Mouse (Mus musculus): ENCODE results near the gene Rfx1.

The Rfx1 gene

GRCm38 (mm10) chr8:84063861-84064610 lies 2.6 kb upstream of the Rfx1 start:
- DNase-seq = no peak

DNA sequence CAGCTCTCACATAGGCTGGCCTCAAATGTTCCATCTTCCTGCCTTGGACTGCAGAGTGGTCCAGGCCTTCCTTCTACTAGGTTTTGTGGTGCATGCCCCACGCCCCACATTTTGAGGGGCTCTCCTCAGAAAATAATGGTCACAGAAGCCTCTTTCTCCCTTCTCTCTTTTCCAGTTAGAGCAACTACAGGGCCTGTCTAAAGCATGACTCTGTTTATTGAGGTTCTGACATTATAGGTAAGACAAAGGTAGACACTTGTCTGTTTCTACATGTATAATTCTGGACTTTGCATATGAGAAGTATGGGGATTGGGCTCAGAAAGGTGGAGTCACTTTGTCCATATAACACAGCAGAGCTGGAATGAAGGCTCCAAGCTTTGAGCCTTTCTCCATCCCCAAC lies 1.6 kb upstream of the Rfx1 start, which contains the start of gene Gm10643:
Gene Gm10643, minus strand, starts transcription at position 101 of the 400 bp plus-strand sequence.
- DNase-seq = no peak

GRCm38 (mm10) chr8:84065457-84066072 lies 1.1 kb upstream of the Rfx1 start:
- DNase-seq = no peak

DNA sequence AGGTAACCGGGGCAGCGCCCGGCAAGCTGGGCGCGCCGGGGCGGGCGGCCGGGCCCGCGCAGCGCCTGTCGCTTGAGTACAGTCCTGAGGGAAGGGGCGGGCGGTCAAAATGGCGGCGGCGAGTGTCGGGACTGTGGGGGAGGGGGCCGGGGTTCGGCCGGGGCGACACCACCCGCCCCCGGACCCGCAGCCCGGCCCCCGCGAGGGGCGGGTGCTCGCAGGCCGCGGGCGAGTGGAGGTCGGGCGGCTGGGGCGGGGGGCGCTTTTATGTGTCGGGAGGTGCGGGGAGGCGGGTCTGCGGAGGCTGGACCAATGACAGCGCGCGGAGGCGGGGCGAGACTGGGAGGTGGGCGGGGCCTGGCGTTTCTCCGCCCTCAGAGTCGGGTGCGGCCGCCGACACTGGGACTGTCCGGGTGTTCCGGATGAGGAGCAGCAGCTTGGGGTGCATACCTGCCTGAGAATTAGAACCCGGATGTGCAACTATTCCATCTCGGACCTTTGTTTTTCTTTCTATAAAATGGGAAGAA lies 476 bp downstream of the Rfx1 start:
- peak; percentile 98 for DNase-seq

GRCm38 (mm10) chr8:84067911-84068310 lies 1.3 kb downstream of the Rfx1 start:
- no peak for DNase-seq

DNA sequence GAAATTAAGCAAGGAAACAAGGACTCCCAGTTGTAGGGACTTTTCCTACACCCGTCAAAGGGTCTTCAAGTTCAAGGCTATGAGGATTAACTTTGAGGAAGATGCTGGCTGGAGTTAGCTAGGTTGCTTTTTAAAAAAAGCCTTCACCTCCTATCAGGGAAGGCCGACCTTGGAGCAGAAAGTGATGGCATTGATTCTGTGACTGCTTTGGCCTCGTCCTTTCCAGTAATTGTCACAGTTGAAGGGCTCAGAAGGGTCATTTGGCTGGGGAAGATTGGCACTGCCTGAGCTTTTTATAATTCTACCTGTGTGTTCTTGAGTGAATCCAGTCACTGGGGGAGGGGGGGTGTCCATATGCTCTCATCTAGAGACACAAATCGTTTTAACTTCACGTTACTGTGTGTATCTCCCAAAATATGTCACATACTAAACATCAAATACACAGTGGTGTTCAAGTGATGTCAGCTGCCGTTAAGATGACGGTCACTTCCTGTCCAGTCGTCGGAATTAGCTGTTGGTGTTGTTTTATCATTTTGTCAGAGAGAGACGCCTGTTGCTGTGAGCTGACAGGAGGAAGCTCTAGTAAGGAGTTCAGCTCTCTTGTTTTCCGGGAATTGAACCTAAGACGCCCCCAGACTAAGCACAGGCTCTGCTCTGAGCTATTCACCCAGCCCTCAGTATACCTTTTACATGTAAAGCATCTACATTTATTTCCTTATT lies 1.8 kb downstream of the Rfx1 start:
- no peak for DNase-seq

DNA sequence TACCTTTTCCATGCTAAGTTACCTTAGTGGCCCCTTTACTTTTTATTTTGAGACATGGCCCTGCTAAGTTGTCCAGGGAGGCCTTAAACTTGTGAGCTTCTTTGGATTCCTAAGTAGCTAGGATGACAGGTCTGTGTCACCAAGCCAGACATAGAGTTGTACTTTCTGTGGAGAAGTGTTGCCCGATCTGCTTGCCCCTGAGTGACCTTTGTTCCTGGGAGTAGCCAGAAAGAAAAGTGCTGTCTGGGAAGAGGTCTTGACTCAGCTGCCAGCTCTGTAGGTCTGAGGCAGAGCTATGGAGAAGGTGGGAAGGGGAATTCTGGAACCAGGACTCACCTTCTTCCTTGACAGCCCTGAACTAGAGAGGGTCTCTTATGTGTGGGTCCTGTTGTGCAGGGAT lies 2.5 kb downstream of the Rfx1 start:
- DNase-seq = no peak

- peak in 1 of 2 experiments; percentile 35 for DNase-seq
These were observed 3.1 kb downstream of the Rfx1 start for GRCm38 (mm10) chr8:84069750-84070149.

DNA sequence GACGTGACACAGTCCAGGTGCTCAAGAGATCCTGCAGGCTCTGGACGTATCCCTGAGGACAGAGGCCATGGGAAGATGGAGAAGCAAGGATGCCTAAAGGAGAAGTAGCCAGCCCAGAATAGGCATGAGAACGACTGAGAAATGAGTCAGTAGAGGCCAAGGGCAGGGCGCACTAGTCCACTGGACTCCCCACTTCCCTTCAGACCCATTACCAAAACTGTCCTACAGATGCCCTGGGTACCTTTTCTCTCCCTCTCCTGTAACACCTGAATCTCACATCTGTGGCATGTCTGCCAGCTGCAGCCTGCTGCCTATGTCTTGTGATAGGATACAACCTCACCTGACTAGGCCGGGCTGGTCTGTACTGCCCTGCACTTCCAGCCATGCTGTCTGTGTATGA lies 3.6 kb downstream of the Rfx1 start:
- DNase-seq = no peak

DNA sequence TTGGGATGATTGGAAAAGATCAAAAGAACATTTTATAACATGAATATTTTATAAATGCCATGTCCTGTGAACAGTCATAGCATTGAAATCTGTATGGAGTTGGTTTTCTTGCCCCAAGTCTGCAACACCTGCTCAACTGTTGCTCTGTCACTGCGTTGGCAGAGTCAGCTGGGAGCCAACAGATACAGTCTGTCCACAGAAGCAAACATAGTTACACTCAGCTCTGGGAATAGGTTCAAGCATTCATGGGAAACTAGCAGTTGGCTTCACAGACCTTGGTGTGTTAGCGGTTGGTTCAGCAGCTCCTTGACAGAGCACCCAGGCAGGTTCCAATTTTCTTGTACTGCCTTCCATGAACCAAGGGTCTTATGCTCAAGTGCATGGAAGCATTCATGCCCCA lies 4.0 kb downstream of the Rfx1 start:
- DNase-seq = no peak

DNA sequence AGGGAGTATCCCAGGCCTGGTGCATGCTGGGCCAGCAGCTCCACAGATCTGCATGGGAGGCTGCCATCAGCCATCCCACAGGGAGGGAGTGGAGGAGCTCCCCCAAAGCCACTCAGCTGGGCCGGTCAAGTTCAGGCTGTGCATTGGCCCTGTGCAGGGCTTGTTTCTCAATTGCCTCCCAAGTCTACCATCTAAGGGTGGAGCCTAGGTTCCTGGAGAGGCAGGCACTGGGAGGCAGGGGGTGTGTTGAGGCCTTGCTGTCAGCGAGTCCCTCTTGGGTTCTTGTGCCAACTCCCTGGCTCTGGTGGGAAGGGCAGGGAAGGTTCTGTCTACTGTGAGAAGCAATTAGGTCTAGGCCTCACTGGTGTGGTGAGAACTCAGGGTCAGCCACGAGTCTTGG lies 5.3 kb downstream of the Rfx1 start:
- peak; percentile 43 to 64 for DNase-seq

DNA sequence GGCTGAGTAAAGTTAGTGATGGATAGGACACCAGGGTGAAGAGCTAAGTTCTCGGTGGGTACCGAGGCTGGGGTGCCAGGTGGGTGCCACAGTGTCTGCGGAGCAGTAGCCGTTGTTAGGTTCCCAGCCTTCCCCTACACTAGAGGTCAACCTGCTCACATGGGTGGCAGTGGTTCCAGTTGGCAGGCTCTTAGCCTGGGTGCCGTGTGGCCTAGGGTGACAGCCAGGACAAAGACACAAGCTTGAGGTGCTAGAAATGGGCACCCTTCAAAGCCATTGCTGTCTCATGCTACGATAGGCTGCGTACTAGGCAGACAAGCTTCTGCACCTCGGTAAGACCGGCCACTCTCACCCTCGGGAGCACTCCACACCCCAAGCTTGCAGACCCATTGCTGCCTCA lies 5.7 kb downstream of the Rfx1 start:
- no peak for DNase-seq

DNA sequence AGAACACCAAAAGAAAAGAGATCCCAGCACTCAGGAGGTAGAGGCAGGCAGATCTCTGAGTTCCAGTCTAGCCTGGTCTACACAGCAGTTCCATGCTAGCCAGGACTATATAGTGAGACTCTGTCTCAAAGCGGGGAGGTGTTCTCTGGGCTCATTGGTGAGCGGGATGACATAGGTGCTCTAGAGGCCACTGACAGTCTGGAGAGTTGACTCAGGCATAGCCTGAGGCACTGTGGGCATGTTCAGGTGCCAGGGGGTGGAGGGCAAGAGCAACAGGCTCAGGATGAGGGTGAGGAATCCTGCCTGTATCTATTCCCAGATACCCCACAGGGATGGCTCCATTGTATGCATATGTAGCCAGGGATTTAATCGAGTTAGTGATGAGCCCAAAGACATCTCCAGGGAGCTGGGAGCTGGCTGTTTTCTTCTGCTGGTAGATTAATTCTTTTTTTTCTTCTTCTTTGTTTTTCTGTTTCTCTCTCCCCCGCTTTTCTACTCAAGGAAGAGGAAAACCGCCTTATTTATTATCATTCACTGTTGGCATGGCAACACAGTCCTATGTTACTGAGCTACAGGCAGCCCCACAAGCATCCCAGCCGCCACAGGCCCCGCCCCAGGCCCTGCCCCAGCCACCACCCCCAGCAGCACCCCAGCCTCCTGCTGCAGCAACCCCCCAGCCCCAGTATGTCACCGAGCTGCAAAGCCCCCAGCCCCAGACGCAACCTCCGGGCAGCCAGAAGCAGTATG lies 6.8 kb downstream of the Rfx1 start:
- no peak for DNase-seq

- DNase-seq = no peak
These were observed 9.8 kb downstream of the Rfx1 start for GRCm38 (mm10) chr8:84076412-84076811.

GRCm38 (mm10) chr8:84076849-84077248 lies 10.2 kb downstream of the Rfx1 start:
- DNase-seq = no peak

DNA sequence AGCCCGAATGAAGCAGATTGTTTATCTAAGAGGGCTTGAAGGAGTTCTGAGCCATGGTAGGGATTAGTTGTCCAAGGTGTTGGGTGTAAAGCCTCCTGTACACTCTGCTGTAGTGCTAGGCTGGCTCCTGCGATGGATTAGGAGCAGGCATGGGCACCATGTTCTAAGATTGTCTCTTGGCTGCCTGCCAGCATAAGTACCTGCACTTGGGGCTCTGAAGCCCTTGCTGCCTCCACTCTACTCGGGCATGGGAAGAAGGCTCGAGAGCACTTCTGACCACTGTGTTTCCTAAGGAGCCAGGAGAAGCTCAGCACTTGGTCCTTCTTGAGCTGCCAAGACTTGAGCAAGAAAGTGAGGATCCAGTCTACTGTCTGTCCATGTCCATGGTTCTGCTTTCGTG lies 12.6 kb downstream of the Rfx1 start:
- no peak for DNase-seq

DNA sequence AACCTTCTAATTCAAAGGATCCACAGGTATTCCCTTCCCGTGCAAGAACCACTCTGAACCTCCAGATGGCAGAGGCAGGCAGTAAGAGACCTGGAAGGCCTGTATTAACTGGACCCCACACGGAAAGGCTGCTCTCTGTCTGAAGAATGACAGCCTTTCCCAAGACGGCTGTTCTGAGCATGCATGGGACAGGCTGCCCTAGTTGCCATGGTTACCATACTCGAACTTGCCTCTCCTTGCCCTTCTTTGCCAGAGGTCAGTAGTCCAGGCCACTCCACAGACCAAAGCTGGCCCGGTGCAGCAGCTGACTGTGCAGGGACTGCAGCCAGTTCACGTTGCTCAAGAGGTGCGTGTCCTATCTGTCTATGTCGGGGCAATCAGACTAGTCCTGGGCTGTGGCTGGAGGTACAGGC lies 17.2 kb downstream of the Rfx1 start:
- peak; percentile 41 to 65 for DNase-seq

DNA sequence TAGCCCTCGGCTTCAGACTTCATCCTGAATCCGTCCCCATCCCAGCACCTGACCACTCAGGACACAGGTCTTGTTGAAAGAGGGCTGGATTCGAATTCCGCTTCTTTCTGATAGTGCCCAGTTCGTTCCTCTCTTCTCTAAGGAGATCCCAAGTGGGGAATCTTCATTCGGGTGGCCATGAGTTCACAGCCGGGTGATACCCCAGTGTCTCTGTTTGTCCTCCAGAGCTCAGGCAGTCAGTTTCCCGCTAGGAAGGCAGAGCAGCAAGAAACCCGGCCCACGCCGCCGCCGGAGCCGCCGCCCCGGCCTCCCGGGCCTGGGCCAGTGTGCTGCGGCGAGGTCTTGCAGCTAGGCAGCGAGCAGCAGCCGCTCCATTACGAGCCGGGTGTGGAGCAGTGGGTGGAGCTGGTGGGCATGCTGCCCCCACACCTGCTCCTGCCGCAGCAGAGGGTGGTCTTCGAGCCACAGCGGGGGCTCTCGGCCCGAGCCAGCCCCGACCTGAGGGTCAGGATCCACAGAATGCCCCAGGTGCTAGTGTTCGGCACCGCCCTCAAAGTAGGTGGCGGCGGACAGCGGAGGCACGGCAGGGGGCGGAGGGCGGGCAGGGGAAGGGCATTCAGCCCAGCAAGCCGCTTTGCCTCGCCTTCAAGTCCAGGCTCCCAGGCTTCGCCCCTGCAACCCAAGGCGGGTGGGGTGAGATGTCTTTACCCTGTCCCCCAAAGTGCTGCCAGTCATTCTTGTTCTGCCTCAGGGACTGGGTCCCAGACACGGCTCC lies 17.9 kb downstream of the Rfx1 start:
- DNase-seq = peak in 1 of 2 experiments; percentile 44

GRCm38 (mm10) chr8:84087156-84087555 lies 20.5 kb downstream of the Rfx1 start:
- DNase-seq = peak in 1 of 2 experiments; percentile 33

DNA sequence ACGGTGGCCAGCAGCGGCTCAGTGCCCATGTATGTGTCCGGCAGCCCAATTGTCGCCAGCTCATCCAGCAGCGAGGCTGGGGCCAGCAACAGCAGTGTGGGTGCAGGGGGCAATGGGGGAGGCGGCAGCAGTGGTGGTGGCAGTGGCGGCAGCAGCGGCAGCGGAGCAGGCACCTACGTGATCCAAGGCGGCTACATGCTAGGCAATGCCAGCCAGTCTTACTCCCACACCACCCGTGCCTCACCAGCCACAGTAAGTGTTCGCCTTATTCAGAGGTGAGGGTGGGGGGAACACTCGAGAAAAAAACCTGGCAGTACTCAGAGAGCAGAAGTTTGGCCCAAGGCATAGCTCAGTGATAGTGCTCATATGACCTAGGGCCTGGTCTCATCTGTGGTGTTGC lies 21.2 kb downstream of the Rfx1 start:
- no peak for DNase-seq

DNA sequence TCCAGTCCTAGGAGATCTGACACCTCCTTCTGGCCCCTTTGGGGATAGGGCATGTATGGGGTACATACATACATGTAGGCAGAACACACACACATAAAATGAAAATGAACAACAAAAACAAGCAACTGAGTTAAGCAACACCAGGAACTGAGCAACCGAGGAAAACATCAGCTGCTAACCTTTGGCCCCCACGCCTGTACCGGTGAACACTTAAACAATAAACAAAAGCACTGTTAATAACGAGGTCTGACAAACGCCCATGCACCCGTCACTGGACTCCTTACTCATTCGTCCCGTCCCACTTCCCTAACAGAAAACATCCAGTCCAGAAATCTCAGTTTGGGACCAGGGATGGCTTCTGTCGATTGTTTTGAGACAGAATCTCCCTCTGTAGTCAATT lies 22.6 kb downstream of the Rfx1 start:
- DNase-seq = no peak

DNA sequence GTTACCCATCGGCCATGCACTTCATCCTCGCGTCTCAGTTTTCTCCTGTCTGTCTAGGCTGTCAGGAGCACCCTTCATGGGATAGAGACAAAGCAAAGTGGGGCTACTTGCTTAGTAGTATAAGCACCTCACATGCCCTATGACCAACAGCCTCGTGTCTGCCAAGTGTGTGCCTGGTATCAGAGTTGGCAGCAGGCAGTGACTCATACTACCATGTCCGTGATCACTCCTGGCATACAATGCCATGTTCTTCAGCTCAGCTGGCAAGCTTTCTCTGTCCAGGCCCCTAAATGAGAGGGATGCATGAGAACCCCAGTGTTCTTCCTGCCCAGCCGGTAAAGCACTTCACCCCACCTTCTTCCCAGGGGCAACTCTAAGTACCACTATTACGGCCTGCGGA lies 24.0 kb downstream of the Rfx1 start:
- DNase-seq = no peak
